Mouse (Mus musculus) yolk sac, embryonic 10.5 days (tissue): ENCODE measurements around the gene Hebp2.

ENCODE experiments used
- DNase-seq: peaks from one replicate; pipeline ENCODE4 v3.0.0-alpha.2; 2017; ENCODE audit warnings: low spot score

The Hebp2 gene

GRCm38 (mm10) chr10:18508586-18508985, 37.3 kb downstream of the Hebp2 start:
- no peak for DNase-seq

DNA sequence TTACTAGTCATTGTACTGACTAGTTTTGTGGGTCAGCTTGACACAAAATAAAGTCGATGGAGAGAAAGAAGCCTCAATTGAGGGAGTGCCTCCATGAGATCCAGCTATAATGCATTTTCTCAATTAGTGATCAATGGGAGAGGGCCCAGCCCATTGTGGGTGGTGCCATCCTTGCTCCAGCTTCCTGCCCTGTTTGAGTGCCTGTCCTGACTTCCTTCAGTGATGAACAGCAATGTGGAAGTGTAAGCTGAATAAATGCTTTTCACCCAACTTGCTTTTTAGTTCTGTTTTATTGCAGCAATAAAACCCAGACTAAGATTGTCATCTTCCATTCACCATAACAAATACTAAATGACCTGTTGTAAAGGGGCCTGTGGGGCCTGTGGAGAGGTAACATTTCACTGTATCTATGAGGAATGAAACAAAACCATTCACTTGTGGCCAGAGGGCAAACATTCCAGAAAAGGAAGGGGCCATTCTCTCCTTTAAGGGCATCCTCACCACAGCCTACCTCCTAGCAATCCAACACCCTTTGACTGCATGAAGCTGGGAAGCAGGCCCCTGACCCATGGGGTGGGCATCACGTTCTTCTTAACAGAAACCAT, 37.9 kb downstream of the Hebp2 start:
- DNase-seq, result no peak

DNA sequence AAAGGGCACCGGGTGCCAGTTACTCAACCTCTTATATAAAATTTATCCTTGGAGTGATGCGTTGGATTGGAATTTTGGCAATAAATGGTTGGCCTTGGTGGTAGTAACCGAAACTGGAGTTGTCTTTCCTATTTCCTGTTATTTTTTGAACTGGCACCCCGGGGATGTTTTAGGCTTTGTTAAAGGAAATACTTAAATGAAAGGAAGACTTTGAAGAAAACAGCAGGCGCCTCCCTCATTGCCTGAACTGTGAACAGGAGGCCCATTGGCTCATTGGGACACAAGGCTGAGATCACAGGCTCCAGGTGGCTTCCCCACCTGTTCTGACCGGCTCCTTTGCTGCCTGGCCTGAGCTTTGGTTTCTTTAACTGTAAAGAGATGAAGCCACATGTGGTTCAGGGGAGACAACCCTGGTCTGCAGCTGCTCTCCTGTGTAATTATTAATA, 39.4 kb downstream of the Hebp2 start:
- DNase-seq, result no peak

DNA sequence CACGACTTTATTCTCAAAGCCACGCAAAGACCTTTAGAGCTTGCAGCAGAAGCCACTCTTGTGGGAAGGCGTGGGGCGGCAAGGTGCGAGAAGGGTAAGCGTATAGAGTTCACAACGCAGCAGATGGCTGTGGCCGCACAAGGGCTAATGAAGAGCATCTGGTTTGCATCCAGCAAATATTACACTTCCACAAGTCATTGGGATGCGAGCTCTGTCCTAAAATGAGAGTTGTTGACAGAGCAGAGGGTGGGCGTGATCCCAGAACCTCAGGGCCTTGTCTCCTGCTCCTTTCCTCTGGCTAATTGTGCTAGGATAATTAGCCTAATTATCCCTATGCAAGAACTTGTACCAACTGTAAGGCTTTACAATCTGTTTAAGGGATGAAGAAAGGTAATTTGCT, 40.2 kb downstream of the Hebp2 start:
- no peak for DNase-seq

- DNase-seq, result no peak
These were observed 43.9 kb downstream of the Hebp2 start for GRCm38 (mm10) chr10:18501997-18502396.

DNA sequence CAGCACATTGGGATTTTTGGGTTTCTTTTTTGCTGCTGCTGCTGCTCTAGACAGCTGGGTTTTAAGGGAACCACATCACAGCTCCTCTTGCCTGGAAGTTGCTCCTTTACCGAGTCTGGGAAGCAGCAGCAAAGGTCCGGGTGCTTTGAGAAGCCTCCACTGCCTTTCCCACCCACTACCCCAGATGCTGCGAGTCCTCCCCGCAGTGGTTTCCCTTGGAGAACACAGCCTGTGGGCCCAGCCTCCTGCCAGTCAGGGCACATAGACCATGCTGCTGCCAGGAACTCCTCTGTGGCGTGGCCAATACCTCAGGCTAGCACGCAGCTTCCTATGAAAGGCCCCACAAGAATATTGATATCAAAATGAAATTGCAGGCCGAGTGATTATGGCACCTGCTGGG, 48.8 kb downstream of the Hebp2 start:
- no peak for DNase-seq

DNA sequence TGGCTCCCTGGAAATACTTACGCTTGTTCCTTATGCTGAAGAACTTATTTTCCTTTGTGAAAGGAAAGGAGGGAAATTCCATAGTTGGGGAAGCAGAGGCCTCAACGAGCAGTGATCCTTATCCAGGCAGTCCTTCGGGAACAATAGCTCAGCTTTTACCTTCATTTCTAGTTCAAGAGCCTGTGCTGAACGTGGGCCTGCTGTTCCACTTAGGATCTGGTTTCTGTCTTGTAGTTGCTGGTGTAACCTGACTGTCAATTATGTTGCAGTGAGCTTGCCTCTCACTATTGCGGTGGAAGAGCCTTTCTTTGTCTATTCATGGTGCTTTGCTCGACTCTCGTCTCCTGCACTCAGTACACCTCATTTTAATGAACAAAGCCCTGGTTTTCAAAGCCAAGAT, 51.6 kb downstream of the Hebp2 start:
- DNase-seq, result no peak

DNA sequence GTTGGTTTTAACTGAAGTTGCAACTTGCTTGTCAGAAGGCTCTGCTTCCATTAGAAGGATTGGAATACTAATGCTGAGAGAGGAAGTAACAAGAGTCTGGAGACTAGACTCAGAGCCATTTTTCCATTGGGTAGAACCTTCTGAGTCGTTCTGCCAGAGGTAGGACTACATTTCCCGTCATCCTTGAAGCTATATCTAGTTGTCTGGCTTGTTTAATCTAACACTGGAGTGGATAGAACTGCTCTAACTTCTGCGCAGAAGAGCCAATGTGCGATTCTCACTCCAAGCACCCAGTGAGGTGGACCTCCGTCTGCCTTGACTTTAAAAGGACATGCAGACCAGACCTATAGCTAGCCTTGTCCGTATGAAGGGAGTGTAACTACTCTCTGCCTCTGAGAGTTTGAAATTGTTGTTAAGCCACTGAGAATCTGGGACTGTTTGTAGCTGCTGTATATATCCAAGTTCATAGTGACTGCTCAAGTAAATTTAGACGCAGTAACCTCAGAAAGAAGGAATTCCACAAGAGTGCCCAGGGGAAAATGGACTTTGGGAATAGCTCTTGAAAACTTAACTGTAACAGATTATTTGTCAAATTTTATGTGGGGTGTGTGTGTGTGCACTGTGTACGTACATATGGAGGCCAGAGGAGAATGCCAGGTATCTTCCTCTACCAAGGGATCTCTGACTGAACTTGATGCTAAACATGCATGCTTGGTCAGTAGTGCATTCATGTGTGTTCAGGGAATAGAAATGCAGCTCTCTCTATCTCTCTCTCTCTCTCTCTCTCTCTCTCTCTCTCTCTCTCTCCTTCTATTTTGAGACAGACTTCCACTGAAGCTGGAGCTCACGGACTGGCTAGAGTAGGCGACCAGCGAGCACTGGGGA, 52.6 kb downstream of the Hebp2 start:
- DNase-seq, result no peak

GRCm38 (mm10) chr10:18491952-18492351, 53.9 kb downstream of the Hebp2 start:
- DNase-seq, result no peak

GRCm38 (mm10) chr10:18489936-18490335, 55.9 kb downstream of the Hebp2 start:
- no peak for DNase-seq
